Mouse (Mus musculus): ENCODE results near the gene Gpa33. TPM values are rescaled to one million over a fixed set of nuclear protein-coding genes. Genes with fewer than 3 reads are reported as not detected.

The Gpa33 gene
- polyA plus RNA-seq, 1 experiment from 2014 or later, result 0.07 TPM

DNA sequence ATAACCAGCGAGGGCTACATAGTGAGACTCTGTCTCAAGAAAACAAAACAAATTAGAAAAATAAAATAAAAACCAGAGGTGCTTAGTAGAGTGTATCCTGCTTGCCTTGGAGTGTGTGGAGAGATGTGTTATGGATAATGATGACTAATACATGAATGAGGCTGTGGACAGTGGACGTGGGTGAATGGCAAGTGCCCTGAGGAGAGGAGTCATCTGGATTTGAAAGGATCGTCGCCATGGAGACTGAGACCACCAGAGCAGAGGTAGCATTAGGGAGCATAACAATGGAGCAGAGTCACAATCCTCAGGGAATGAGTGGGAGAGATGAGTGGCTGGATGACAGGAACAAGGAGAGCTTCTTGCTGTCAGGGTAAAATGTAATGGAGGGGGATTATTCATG is 59.8 kb downstream of the Gpa33 start:
- Histone ChIP-seq H3K27ac (replicated peaks) (no peak overlapping the region), H3K4me3 (replicated peaks) (no peak overlapping the region), H3K4me2 (no peak overlapping the region), H3K36me3 (replicated peaks) (no peaks in the 10 kb centered on the region), H3K27me3 (no peaks in the 10 kb centered on the region), H3K9me3 (replicated peaks) (no peaks in the 10 kb centered on the region), H3K4me1 (replicated peaks) (no peaks in the 10 kb centered on the region), H3K9ac (no peak overlapping the region)
- no peak for ATAC-seq (ENCODE audit: insufficient read depth)
- WGBS (ENCODE audit: insufficient replicate concordance), result 71% methylated on average over 4 of the region's 4 CpGs

- no peaks in the 10 kb centered on the region for H3K36me3 ChIP-seq (replicated peaks)
- H3K27ac ChIP-seq (replicated peaks), result no peak overlapping the region
- H3K27me3 ChIP-seq, result no peaks in the 10 kb centered on the region
- H3K4me2 ChIP-seq, result no peak overlapping the region
- H3K4me3 ChIP-seq (replicated peaks), result no peak overlapping the region
- no peak overlapping the region for H3K9ac ChIP-seq
- H3K4me1 ChIP-seq (replicated peaks), result no peaks in the 10 kb centered on the region
- WGBS (ENCODE audit: insufficient replicate concordance), result 45% methylated on average over 5 of the region's 5 CpGs
- no peak for ATAC-seq (ENCODE audit: insufficient read depth)
- no peaks in the 10 kb centered on the region for H3K9me3 ChIP-seq (replicated peaks)
These were observed 74.1 kb downstream of the Gpa33 start for GRCm38 (mm10) chr1:166204171-166204570.

GRCm38 (mm10) chr1:166205159-166205558 is 75.1 kb downstream of the Gpa33 start:
- no peak overlapping the region for H3K4me2 ChIP-seq
- H3K4me1 ChIP-seq (replicated peaks), result no peaks in the 10 kb centered on the region
- 52% methylated on average over 3 of the region's 3 CpGs for WGBS (ENCODE audit: insufficient replicate concordance)
- no peaks in the 10 kb centered on the region for H3K27me3 ChIP-seq
- no peaks in the 10 kb centered on the region for H3K36me3 ChIP-seq (replicated peaks)
- no peak overlapping the region for H3K27ac ChIP-seq (replicated peaks)
- no peaks in the 10 kb centered on the region for H3K9me3 ChIP-seq (replicated peaks)
- H3K9ac ChIP-seq, result no peak overlapping the region
- ATAC-seq (ENCODE audit: insufficient read depth), result no peak
- H3K4me3 ChIP-seq (replicated peaks), result no peak overlapping the region

- H3K4me3 ChIP-seq (replicated peaks), result no peak overlapping the region
- no peaks in the 10 kb centered on the region for H3K27me3 ChIP-seq
- no peak overlapping the region for H3K4me2 ChIP-seq
- no peak overlapping the region for H3K27ac ChIP-seq (replicated peaks)
- H3K9me3 ChIP-seq (replicated peaks), result no peaks in the 10 kb centered on the region
- H3K4me1 ChIP-seq (replicated peaks), result no peaks in the 10 kb centered on the region
- H3K36me3 ChIP-seq (replicated peaks), result no peaks in the 10 kb centered on the region
- H3K9ac ChIP-seq, result no peak overlapping the region
- 59% methylated on average over 6 of the region's 6 CpGs for WGBS (ENCODE audit: insufficient replicate concordance)
- ATAC-seq (ENCODE audit: insufficient read depth), result no peak
These were observed 79.3 kb downstream of the Gpa33 start for GRCm38 (mm10) chr1:166209371-166209770.

DNA sequence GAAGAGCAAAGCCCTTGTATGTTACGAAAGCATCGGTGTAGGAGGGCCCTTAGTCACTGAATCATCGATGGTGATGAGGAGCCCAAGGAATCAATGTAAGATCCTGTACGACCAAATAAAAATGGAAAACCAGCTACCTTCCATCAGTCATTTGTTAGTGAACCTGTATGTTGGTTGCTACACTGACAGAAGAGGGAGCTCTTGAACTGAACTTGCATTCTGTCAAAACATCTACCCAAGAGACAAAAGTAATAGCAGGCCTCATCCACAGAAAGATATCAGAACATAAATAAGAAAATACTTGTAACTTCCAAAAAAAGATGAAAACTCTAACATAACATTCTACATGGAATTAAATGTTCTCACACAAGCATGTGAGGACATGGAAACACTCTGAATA is 84.1 kb downstream of the Gpa33 start:
- Histone ChIP-seq H3K4me1 (replicated peaks) (no peaks in the 10 kb centered on the region), H3K4me2 (no peak overlapping the region), H3K9me3 (replicated peaks) (no peaks in the 10 kb centered on the region), H3K36me3 (replicated peaks) (no peaks in the 10 kb centered on the region), H3K27me3 (no peaks in the 10 kb centered on the region), H3K4me3 (replicated peaks) (no peak overlapping the region), H3K9ac (no peak overlapping the region), H3K27ac (replicated peaks) (no peak overlapping the region)
- no peak for ATAC-seq (ENCODE audit: insufficient read depth)
- WGBS (ENCODE audit: insufficient replicate concordance), result 60% methylated on average over 4 of the region's 4 CpGs

Other genes starting within 250 kb of the Gpa33 start
- 3.0 and 5.0 TPM in 2 replicates for gene Pou2f1, start 127.6 kb upstream of the Gpa33 start, polyA plus RNA-seq (2015; fragmentation: Nextera tagmentation; extraction: Ambion mirVana)
- 0.26 and 0.53 TPM in 2 replicates for gene Dusp27, start 2.3 kb upstream of the Gpa33 start, polyA plus RNA-seq (2015; fragmentation: Nextera tagmentation; extraction: Ambion mirVana)
- 0.07 and 0.10 TPM in 2 replicates for gene Mael, start 108.5 kb downstream of the Gpa33 start, polyA plus RNA-seq (2015; fragmentation: Nextera tagmentation; extraction: Ambion mirVana)
- gene Ildr2, start 123.9 kb downstream of the Gpa33 start, polyA plus RNA-seq (2015; fragmentation: Nextera tagmentation; extraction: Ambion mirVana), result 0.08 TPM in 2 replicates
- 20.5 and 21.1 TPM in 2 replicates for gene Tada1, start 248.9 kb downstream of the Gpa33 start, polyA plus RNA-seq (2015; fragmentation: Nextera tagmentation; extraction: Ambion mirVana)